Mouse (Mus musculus) erythroblast, embryonic 14.5 days (primary cell): ENCODE results near the gene Acvr1.

Experiments used
- GATA1 ChIP-seq: IDR thresholded peaks from 2 replicates; pipeline ENCODE4 v1.6.1; 2012; ENCODE audit warnings: low read length, inconsistent platforms, mixed read lengths
- TAL1 ChIP-seq: IDR thresholded peaks from 3 replicates; pipeline ENCODE4 v1.6.1; 2012; ENCODE audit warnings: low read length, inconsistent platforms, mixed read lengths

DNA sequence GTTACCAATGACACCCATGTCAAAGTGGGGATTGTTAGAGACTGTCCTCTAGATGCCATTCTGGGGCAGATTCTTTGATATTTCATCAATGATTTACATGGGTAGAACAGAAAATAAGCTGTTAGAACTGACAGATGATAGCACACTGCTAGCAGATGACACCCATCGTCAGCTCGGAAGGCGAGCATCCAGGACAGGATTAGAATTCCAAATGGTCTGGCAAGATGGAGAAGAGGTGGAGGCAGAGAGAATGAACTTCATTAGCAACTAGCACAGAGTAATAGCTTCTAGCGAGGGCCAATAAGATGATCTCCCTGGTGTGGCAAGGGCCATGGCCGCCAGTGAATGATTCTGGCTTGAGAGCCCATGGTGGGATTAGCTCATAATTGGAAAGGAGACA is 48.8 kb upstream of the Acvr1 start:
- TF ChIP-seq TAL1 (no peak), GATA1 (no peak)
